Comparison of ENCODE assay signal across 8 mouse cellular contexts in genomic region chr10:127165354-127165653, GRCm38 (mm10). TPM values are rescaled to one million over a fixed set of nuclear protein-coding genes. Genes with fewer than 3 reads are reported as not detected.
DNase-seq lines count a peak whose midpoint lies in the region; ATAC-seq and TF ChIP-seq lines count a peak whose summit lies in the region.

No protein-coding gene starts in this region.

- no peak for TF ChIP-seq CTCF in cortical plate, adult 2 months (IDR thresholded peaks at IDR 0.05; ENCODE audit: extremely low read depth, insufficient read depth, low read length)

- under 1% methylated on average over 42 of the region's 42 CpGs for WGBS in kidney, embryonic 15.5 days
- 0% methylated on average over 41 of the region's 42 CpGs for WGBS in hindbrain, embryonic 13.5 days
- 0% methylated on average over 32 of the region's 42 CpGs for WGBS in midbrain, embryonic 15.5 days

- peaks cover 33% of the 10 kb centered on the region for H3K4me1 ChIP-seq in kidney, embryonic 15.5 days
- peaks cover 2% of the 10 kb centered on the region; the same call in 1 of the 2 replicates for H3K4me1 ChIP-seq in cortical plate, adult 2 months (ENCODE audit: control insufficient read depth, insufficient read depth, low read length)
- peaks cover 29% of the 10 kb centered on the region for H3K4me1 ChIP-seq in hindbrain, embryonic 13.5 days (replicated peaks)
- peaks cover 27% of the 10 kb centered on the region for H3K4me1 ChIP-seq in midbrain, embryonic 15.5 days

- peak overlapping the region; percentile 51 for H3K4me3 ChIP-seq in kidney, embryonic 15.5 days (replicated peaks)
- peak overlapping the region; percentile 94 for H3K4me3 ChIP-seq in cortical plate, adult 2 months (ENCODE audit: insufficient read depth, low read length)
- H3K4me3 ChIP-seq in hindbrain, embryonic 13.5 days, result peak overlapping the region; percentile 86
- peak overlapping the region; percentile 93 for H3K4me3 ChIP-seq in midbrain, embryonic 15.5 days

- H3K36me3 ChIP-seq in kidney, embryonic 15.5 days, result no peaks in the 10 kb centered on the region
- H3K36me3 ChIP-seq in hindbrain, embryonic 13.5 days, result peaks cover 14% of the 10 kb centered on the region
- no peaks in the 10 kb centered on the region for H3K36me3 ChIP-seq in midbrain, embryonic 15.5 days (replicated peaks)

- ATAC-seq in kidney, embryonic 15.5 days (replicated peaks; ENCODE audit: low FRiP score), result peak; percentile 64
- peak; percentile 74 for ATAC-seq in hindbrain, embryonic 13.5 days (ENCODE audit: low FRiP score)
- ATAC-seq in midbrain, embryonic 15.5 days (replicated peaks), result peak; percentile 68

- H3K4me2 ChIP-seq in kidney, embryonic 15.5 days, result peak overlapping the region; percentile 100
- H3K4me2 ChIP-seq in hindbrain, embryonic 13.5 days, result peak overlapping the region; percentile 91
- peak overlapping the region; percentile 91 for H3K4me2 ChIP-seq in midbrain, embryonic 15.5 days

- no peaks in the 10 kb centered on the region for H3K9me3 ChIP-seq in kidney, embryonic 15.5 days (replicated peaks)
- H3K9me3 ChIP-seq in hindbrain, embryonic 13.5 days, result no peaks in the 10 kb centered on the region
- H3K9me3 ChIP-seq in midbrain, embryonic 15.5 days, result no peaks in the 10 kb centered on the region

- TF ChIP-seq POLR2A in cortical plate, adult 2 months (IDR thresholded peaks at IDR 0.05; ENCODE audit: extremely low read depth, insufficient read depth, low read length), result no peak

- H3K9ac ChIP-seq in kidney, embryonic 15.5 days, result peak overlapping the region; percentile 64
- peak overlapping the region; percentile 98 for H3K9ac ChIP-seq in hindbrain, embryonic 13.5 days
- peak overlapping the region; percentile 97 for H3K9ac ChIP-seq in midbrain, embryonic 15.5 days

- no peak overlapping the region; the same call in 1 of the 2 replicates for H3K27ac ChIP-seq in kidney, embryonic 15.5 days
- peak overlapping the region; percentile 93 for H3K27ac ChIP-seq in cortical plate, adult 2 months (ENCODE audit: insufficient read depth, low read length)
- H3K27ac ChIP-seq in hindbrain, embryonic 13.5 days, result peak overlapping the region; percentile 91
- peak overlapping the region; percentile 91 for H3K27ac ChIP-seq in midbrain, embryonic 15.5 days

- no peak for DNase-seq in kidney, postnatal 10 days
- DNase-seq in thymus, postnatal 25 days, result no peak
- DNase-seq in urinary bladder, postnatal 4 days (ENCODE audit: low spot score in 2 of 2), result no peak
- DNase-seq in cerebellum, adult 9-10 months, result no peak

- H3K27me3 ChIP-seq in kidney, embryonic 15.5 days, result peaks cover 67% of the 10 kb centered on the region
- peaks cover 53% of the 10 kb centered on the region for H3K27me3 ChIP-seq in hindbrain, embryonic 13.5 days
- H3K27me3 ChIP-seq in midbrain, embryonic 15.5 days (replicated peaks), result peaks cover 23% of the 10 kb centered on the region

RNA-seq across cellular contexts. Expression of gene B4galnt1, which starts 0.3 kb away (rescaled TPM):
- 7.5 and 7.7 TPM in 2 replicates for polyA plus RNA-seq in kidney, embryonic 15.5 days (2015; fragmentation: Nextera tagmentation; extraction: Ambion mirVana)
- polyA plus RNA-seq in cortical plate, adult 2 months (2012; rRNA removed), result 127 and 129 TPM in 2 replicates
- 40.6 and 42.3 TPM in 2 replicates for polyA plus RNA-seq in hindbrain, embryonic 13.5 days (2015; fragmentation: Nextera tagmentation; extraction: Ambion mirVana)
- 62.2 and 62.3 TPM in 2 replicates for polyA plus RNA-seq in midbrain, embryonic 15.5 days (2015; fragmentation: Nextera tagmentation; extraction: Ambion mirVana)

RNA-seq across cellular contexts. Expression of gene Slc26a10, which starts 15.1 kb away (rescaled TPM):
- 3.1 and 3.3 TPM in 2 replicates for polyA plus RNA-seq in kidney, embryonic 15.5 days (2015; fragmentation: Nextera tagmentation; extraction: Ambion mirVana)
- 8.7 TPM in 2 replicates for polyA plus RNA-seq in cortical plate, adult 2 months (2012; rRNA removed)
- 1.0 and 1.1 TPM in 2 replicates for polyA plus RNA-seq in hindbrain, embryonic 13.5 days (2015; fragmentation: Nextera tagmentation; extraction: Ambion mirVana)
- 0.94 and 0.98 TPM in 2 replicates for polyA plus RNA-seq in midbrain, embryonic 15.5 days (2015; fragmentation: Nextera tagmentation; extraction: Ambion mirVana)

RNA-seq across cellular contexts. Expression of gene Arhgef25, which starts 24.6 kb away (rescaled TPM):
- polyA plus RNA-seq in kidney, embryonic 15.5 days (2015; fragmentation: Nextera tagmentation; extraction: Ambion mirVana), result 40.6 and 52.6 TPM in 2 replicates
- 225 and 288 TPM in 2 replicates for polyA plus RNA-seq in cortical plate, adult 2 months (2012; rRNA removed)
- 28.4 and 30.7 TPM in 2 replicates for polyA plus RNA-seq in hindbrain, embryonic 13.5 days (2015; fragmentation: Nextera tagmentation; extraction: Ambion mirVana)
- 20.6 and 21.9 TPM in 2 replicates for polyA plus RNA-seq in midbrain, embryonic 15.5 days (2015; fragmentation: Nextera tagmentation; extraction: Ambion mirVana)

RNA-seq across cellular contexts. Expression of gene Dtx3, which starts 30.2 kb away (rescaled TPM):
- polyA plus RNA-seq in kidney, embryonic 15.5 days (2015; fragmentation: Nextera tagmentation; extraction: Ambion mirVana), result 100 and 129 TPM in 2 replicates
- polyA plus RNA-seq in cortical plate, adult 2 months (2012; rRNA removed), result 371 and 407 TPM in 2 replicates
- polyA plus RNA-seq in hindbrain, embryonic 13.5 days (2015; fragmentation: Nextera tagmentation; extraction: Ambion mirVana), result 211 and 221 TPM in 2 replicates
- 288 and 297 TPM in 2 replicates for polyA plus RNA-seq in midbrain, embryonic 15.5 days (2015; fragmentation: Nextera tagmentation; extraction: Ambion mirVana)

RNA-seq across cellular contexts. Expression of gene Os9, which starts 44.4 kb away (rescaled TPM):
- 88.1 and 94.0 TPM in 2 replicates for polyA plus RNA-seq in kidney, embryonic 15.5 days (2015; fragmentation: Nextera tagmentation; extraction: Ambion mirVana)
- 106 TPM in 2 replicates for polyA plus RNA-seq in cortical plate, adult 2 months (2012; rRNA removed)
- polyA plus RNA-seq in hindbrain, embryonic 13.5 days (2015; fragmentation: Nextera tagmentation; extraction: Ambion mirVana), result 144 and 146 TPM in 2 replicates
- polyA plus RNA-seq in midbrain, embryonic 15.5 days (2015; fragmentation: Nextera tagmentation; extraction: Ambion mirVana), result 130 and 135 TPM in 2 replicates
